Mouse (Mus musculus): ENCODE data around the gene Lin37. TPM values are rescaled to one million over a fixed set of nuclear protein-coding genes. Genes with fewer than 3 reads are reported as not detected.

The Lin37 gene
- polyA plus RNA-seq, 1 experiment, result 14.5 TPM

GRCm38 (mm10) chr7:30557901-30558514 lies 1.6 kb downstream of the Lin37 start:
- peaks cover 56% of the 10 kb centered on the region for H3K36me3 ChIP-seq (ENCODE audit: control insufficient read depth)
- TF ChIP-seq GATA1 (IDR thresholded peaks at IDR 0.05; ENCODE audit: low read length) (no peak), TAL1 (IDR thresholded peaks at IDR 0.05; ENCODE audit: low read length) (no peak)
- peak overlapping the region; percentile 87 for H3K4me3 ChIP-seq (replicated peaks)
- H3K27me3 ChIP-seq (ENCODE audit: control insufficient read depth), result no peaks in the 10 kb centered on the region
- H3K4me1 ChIP-seq (ENCODE audit: control insufficient read depth), result peaks cover 65% of the 10 kb centered on the region
- H3K9me3 ChIP-seq (ENCODE audit: control insufficient read depth, low read length), result no peaks in the 10 kb centered on the region

GRCm38 (mm10) chr7:30556894-30557536 lies 2.6 kb downstream of the Lin37 start:
- H3K9me3 ChIP-seq (ENCODE audit: control insufficient read depth, low read length), result no peaks in the 10 kb centered on the region
- peaks cover 66% of the 10 kb centered on the region for H3K4me1 ChIP-seq (ENCODE audit: control insufficient read depth)
- no peak for TF ChIP-seq GATA1 (IDR thresholded peaks at IDR 0.05; ENCODE audit: low read length)
- no peak for TF ChIP-seq TAL1 (IDR thresholded peaks at IDR 0.05; ENCODE audit: low read length)
- peaks cover 56% of the 10 kb centered on the region for H3K36me3 ChIP-seq (ENCODE audit: control insufficient read depth)
- H3K4me3 ChIP-seq (replicated peaks), result no peak overlapping the region
- no peaks in the 10 kb centered on the region for H3K27me3 ChIP-seq (ENCODE audit: control insufficient read depth)

GRCm38 (mm10) chr7:30553810-30554584 lies 5.6 kb downstream of the Lin37 start:
- H3K9me3 ChIP-seq (ENCODE audit: control insufficient read depth, low read length), result no peaks in the 10 kb centered on the region
- no peak for TF ChIP-seq GATA1 (IDR thresholded peaks at IDR 0.05; ENCODE audit: low read length)
- TF ChIP-seq TAL1 (IDR thresholded peaks at IDR 0.05; ENCODE audit: low read length), result no peak
- H3K27me3 ChIP-seq (ENCODE audit: control insufficient read depth), result no peaks in the 10 kb centered on the region
- peaks cover 51% of the 10 kb centered on the region for H3K36me3 ChIP-seq (ENCODE audit: control insufficient read depth)
- peak overlapping the region; percentile 93 for H3K4me3 ChIP-seq (replicated peaks)
- peaks cover 60% of the 10 kb centered on the region for H3K4me1 ChIP-seq (ENCODE audit: control insufficient read depth)

- Histone ChIP-seq H3K9me3 (ENCODE audit: control insufficient read depth, low read length) (no peaks in the 10 kb centered on the region), H3K27me3 (ENCODE audit: control insufficient read depth) (no peaks in the 10 kb centered on the region), H3K4me1 (ENCODE audit: control insufficient read depth) (peaks cover 51% of the 10 kb centered on the region), H3K36me3 (ENCODE audit: control insufficient read depth) (peaks cover 59% of the 10 kb centered on the region), H3K4me3 (replicated peaks) (peak overlapping the region; percentile 93)
- no peak for TF ChIP-seq TAL1 (IDR thresholded peaks at IDR 0.05; ENCODE audit: low read length)
- TF ChIP-seq GATA1 (IDR thresholded peaks at IDR 0.05; ENCODE audit: low read length), result no peak
Measured at GRCm38 (mm10) chr7:30553021-30553589, 6.5 kb downstream of the Lin37 start.

- H3K4me1 ChIP-seq (ENCODE audit: control insufficient read depth), result peaks cover 43% of the 10 kb centered on the region
- TF ChIP-seq GATA1 (IDR thresholded peaks at IDR 0.05; ENCODE audit: low read length) (no peak), TAL1 (IDR thresholded peaks at IDR 0.05; ENCODE audit: low read length) (no peak)
- no peaks in the 10 kb centered on the region for H3K9me3 ChIP-seq (ENCODE audit: control insufficient read depth, low read length)
- peak within 1 kb of the TSS; percentile 93 for H3K4me3 ChIP-seq (replicated peaks)
- H3K27me3 ChIP-seq (ENCODE audit: control insufficient read depth), result no peaks in the 10 kb centered on the region
- H3K36me3 ChIP-seq (ENCODE audit: control insufficient read depth), result peaks cover 56% of the 10 kb centered on the region
Measured at GRCm38 (mm10) chr7:30552102-30553020, 7.3 kb downstream of the Lin37 start, which contains the start of the genes Hspb6 and Proser3. Gene Hspb6 (plus strand): TSS chr7:30552178. Gene Proser3 (minus strand): TSS chr7:30552299.

- Histone ChIP-seq H3K9me3 (ENCODE audit: control insufficient read depth, low read length) (no peaks in the 10 kb centered on the region), H3K27me3 (ENCODE audit: control insufficient read depth) (no peaks in the 10 kb centered on the region), H3K4me3 (replicated peaks) (peak overlapping the region; percentile 93), H3K4me1 (ENCODE audit: control insufficient read depth) (peaks cover 39% of the 10 kb centered on the region), H3K36me3 (ENCODE audit: control insufficient read depth) (peaks cover 51% of the 10 kb centered on the region)
- TF ChIP-seq GATA1 (IDR thresholded peaks at IDR 0.05; ENCODE audit: low read length), result no peak
- TF ChIP-seq TAL1 (IDR thresholded peaks at IDR 0.05; ENCODE audit: low read length), result no peak
Measured at GRCm38 (mm10) chr7:30551445-30552101, 8.1 kb downstream of the Lin37 start.

- TF ChIP-seq TAL1 (IDR thresholded peaks at IDR 0.05; ENCODE audit: low read length) (no peak), GATA1 (IDR thresholded peaks at IDR 0.05; ENCODE audit: low read length) (no peak)
- H3K4me1 ChIP-seq (ENCODE audit: control insufficient read depth), result peaks cover 39% of the 10 kb centered on the region
- peaks cover 50% of the 10 kb centered on the region for H3K36me3 ChIP-seq (ENCODE audit: control insufficient read depth)
- no peaks in the 10 kb centered on the region for H3K9me3 ChIP-seq (ENCODE audit: control insufficient read depth, low read length)
- H3K4me3 ChIP-seq (replicated peaks), result no peak overlapping the region
- no peaks in the 10 kb centered on the region for H3K27me3 ChIP-seq (ENCODE audit: control insufficient read depth)
Measured at GRCm38 (mm10) chr7:30550603-30551002, 9.0 kb downstream of the Lin37 start.

- Histone ChIP-seq H3K4me1 (ENCODE audit: control insufficient read depth) (peaks cover 39% of the 10 kb centered on the region), H3K36me3 (ENCODE audit: control insufficient read depth) (peaks cover 46% of the 10 kb centered on the region), H3K9me3 (ENCODE audit: control insufficient read depth, low read length) (no peaks in the 10 kb centered on the region), H3K4me3 (replicated peaks) (no peak overlapping the region), H3K27me3 (ENCODE audit: control insufficient read depth) (no peaks in the 10 kb centered on the region)
- no peak for TF ChIP-seq TAL1 (IDR thresholded peaks at IDR 0.05; ENCODE audit: low read length)
- no peak for TF ChIP-seq GATA1 (IDR thresholded peaks at IDR 0.05; ENCODE audit: low read length)
Measured at GRCm38 (mm10) chr7:30549880-30550279, 9.8 kb downstream of the Lin37 start.

Measured in erythroblast, embryonic 14.5 days (primary cell).